Mouse (Mus musculus) G1E (cell line): ENCODE data around the gene Pafah1b1. TPM values are rescaled to one million over a fixed set of nuclear protein-coding genes. Genes with fewer than 3 reads are reported as not detected.

ENCODE experiments used
- ATAC-seq: 2 replicates; pipeline ENCODE4 v1.8.0; 2016; ENCODE audit warnings: mild to moderate bottlenecking; ENCODE audit not compliant: insufficient number of reproducible peaks, poor library complexity, low FRiP score, severe bottlenecking; ENCODE audit errors: extremely low read depth
- DNase-seq: peaks from one replicate; pipeline ENCODE4 v3.0.0; 2012; ENCODE audit warnings: low spot score
- H3K27me3 ChIP-seq: 2 replicates; pipeline ENCODE4 v1.6.1; 2012; ENCODE audit warnings: mild to moderate bottlenecking, low read length, inconsistent platforms; ENCODE audit not compliant: insufficient read depth
- H3K36me3 ChIP-seq: replicated peaks from 2 replicates; pipeline ENCODE3; 2012; ENCODE audit warnings: mild to moderate bottlenecking, inconsistent platforms
- H3K4me1 ChIP-seq: 2 replicates; pipeline ENCODE4 v1.6.1; 2012; ENCODE audit warnings: low read depth, low read length, inconsistent platforms, mixed read lengths; ENCODE audit not compliant: insufficient read depth
- H3K4me3 ChIP-seq: 2 replicates; pipeline ENCODE4 v1.5.1; 2012; ENCODE audit warnings: low read depth, mild to moderate bottlenecking, inconsistent platforms, low read length, moderate library complexity, mixed read lengths
- H3K9me3 ChIP-seq: replicated peaks from 2 replicates; pipeline ENCODE4 v1.6.1; 2012; ENCODE audit warnings: inconsistent platforms
- CTCF ChIP-seq: IDR thresholded peaks from 2 replicates; pipeline ENCODE4 v1.5.1; 2012; ENCODE audit warnings: low read depth, low read length, inconsistent platforms, mixed read lengths
- GATA1 ChIP-seq: IDR thresholded peaks from 2 replicates; pipeline ENCODE4 v1.6.1; 2012; ENCODE audit warnings: borderline replicate concordance, low read length, inconsistent platforms, mixed read lengths
- GATA2 ChIP-seq: IDR thresholded peaks from 2 replicates; pipeline ENCODE4 v1.6.1; 2012; ENCODE audit warnings: low read depth, low read length, inconsistent platforms, borderline replicate concordance
- POLR2AphosphoS5 ChIP-seq: IDR thresholded peaks from 2 replicates; pipeline ENCODE4 v1.6.1; 2012; ENCODE audit warnings: low read depth, low read length, inconsistent platforms; ENCODE audit not compliant: insufficient replicate concordance
- TAL1 ChIP-seq: conservative IDR thresholded peaks from 2 replicates; pipeline ENCODE4 v1.6.1; 2012; ENCODE audit warnings: low read depth, low read length, inconsistent platforms, mixed read lengths
- polyA plus RNA-seq: library from polyadenylated mRNA; stranded (reverse); fragments of >175 nt; gene quantifications from 2 replicates; pipeline ENCODE4 v1.2.3, GENCODE M21; 2012
- total RNA-seq, 2 experiments: library from RNA; stranded (forward) in 1 of 2; stranded (reverse) in 1 of 2; fragments of 200-1000 nt in 1 of 2; fragments of >200 nt in 1 of 2; fragmentation: Nextera tagmentation in 1 of 2; gene quantifications; 2 replicates each; pipeline ENCODE4 v1.2.3; 2014 to 2017

Pafah1b1 gene
- total RNA-seq (2014; fragmentation: Nextera tagmentation) (96.1 and 115 TPM in 2 replicates), total RNA-seq (2017) (80.9 and 91.5 TPM in 2 replicates), polyA plus RNA-seq (10.0 and 12.4 TPM in 2 replicates)

GRCm38 (mm10) chr11:74724235-74724791, at the start of gene Pafah1b1:
TSS of gene Pafah1b1 (minus strand) at chr11:74724670.
- Histone ChIP-seq H3K4me1 (peaks cover 26% of the 10 kb centered on the region), H3K4me3 (peak within 1 kb of the TSS; percentile 92), H3K36me3 (peaks cover 3% of the 10 kb centered on the region), H3K9me3 (no peaks in the 10 kb centered on the region), H3K27me3 (no peaks in the 10 kb centered on the region)
- TF ChIP-seq POLR2AphosphoS5 (no peak), GATA1 (no peak), GATA2 (no peak), TAL1 (no peak), CTCF (no peak)
- peak; percentile 96 for DNase-seq
- peak; percentile 59 for ATAC-seq

- H3K36me3 ChIP-seq = peaks cover 51% of the 10 kb centered on the region
Measured at GRCm38 (mm10) chr11:74772386-74772785, 47.9 kb upstream of the Pafah1b1 start.

GRCm38 (mm10) chr11:74771650-74772049, 47.2 kb upstream of the Pafah1b1 start:
- no peak for DNase-seq
- TF ChIP-seq POLR2AphosphoS5 (no peak), TAL1 (no peak), CTCF (no peak), GATA1 (no peak), GATA2 (no peak)
- H3K4me3 ChIP-seq = peak overlapping the region; percentile 81

More at GRCm38 (mm10) chr11:74772386-74772785, 47.9 kb upstream of the Pafah1b1 start:
- Histone ChIP-seq H3K4me1 (peaks cover 40% of the 10 kb centered on the region), H3K4me3 (peak overlapping the region; percentile 58), H3K9me3 (no peaks in the 10 kb centered on the region), H3K27me3 (no peaks in the 10 kb centered on the region)
- no peak for TF ChIP-seq POLR2AphosphoS5
- DNase-seq (no peak), ATAC-seq (no peak)

GRCm38 (mm10) chr11:74771234-74771633, 46.8 kb upstream of the Pafah1b1 start:
- ATAC-seq (no peak), DNase-seq (no peak)
- Histone ChIP-seq H3K4me1 (peaks cover 40% of the 10 kb centered on the region), H3K4me3 (peak overlapping the region; percentile 81), H3K9me3 (no peaks in the 10 kb centered on the region), H3K27me3 (no peaks in the 10 kb centered on the region), H3K36me3 (peaks cover 41% of the 10 kb centered on the region)
- TF ChIP-seq CTCF (no peak), TAL1 (no peak), GATA1 (no peak), POLR2AphosphoS5 (no peak), GATA2 (no peak)

More at GRCm38 (mm10) chr11:74771650-74772049, 47.2 kb upstream of the Pafah1b1 start:
- Histone ChIP-seq H3K27me3 (no peaks in the 10 kb centered on the region), H3K36me3 (peaks cover 44% of the 10 kb centered on the region), H3K4me1 (peaks cover 40% of the 10 kb centered on the region), H3K9me3 (no peaks in the 10 kb centered on the region)
- no peak for ATAC-seq

- peak; percentile 84 for ATAC-seq
- peak; percentile 56; the same call in 1 of the 2 replicates for TF ChIP-seq POLR2AphosphoS5
- TF ChIP-seq GATA1 = no peak
- Histone ChIP-seq H3K4me3 (peak within 1 kb of the TSS; percentile 81), H3K36me3 (peaks cover 35% of the 10 kb centered on the region), H3K4me1 (peaks cover 40% of the 10 kb centered on the region), H3K9me3 (no peaks in the 10 kb centered on the region), H3K27me3 (no peaks in the 10 kb centered on the region)
- peak; percentile 77 for DNase-seq
Measured at GRCm38 (mm10) chr11:74770595-74771207, 46.2 kb upstream of the Pafah1b1 start, which contains the start of gene Mettl16. TSS of gene Mettl16 (plus strand) at chr11:74770830.

- no peak for ATAC-seq
- Histone ChIP-seq H3K27me3 (no peaks in the 10 kb centered on the region), H3K4me3 (peak overlapping the region; percentile 81), H3K36me3 (peaks cover 29% of the 10 kb centered on the region), H3K4me1 (peaks cover 40% of the 10 kb centered on the region), H3K9me3 (no peaks in the 10 kb centered on the region)
- no peak for DNase-seq
- TF ChIP-seq POLR2AphosphoS5 = no peak
- no peak for TF ChIP-seq GATA2
- no peak for TF ChIP-seq TAL1
- no peak for TF ChIP-seq GATA1
- TF ChIP-seq CTCF = no peak
Measured at GRCm38 (mm10) chr11:74770037-74770436, 45.6 kb upstream of the Pafah1b1 start.

- no peak for ATAC-seq
- Histone ChIP-seq H3K9me3 (no peaks in the 10 kb centered on the region), H3K4me1 (peaks cover 28% of the 10 kb centered on the region), H3K4me3 (no peak overlapping the region), H3K27me3 (peaks cover 9% of the 10 kb centered on the region), H3K36me3 (peaks cover 9% of the 10 kb centered on the region)
- TF ChIP-seq CTCF = peak; percentile 43; the same call in 1 of the 2 replicates
- TF ChIP-seq POLR2AphosphoS5 = no peak
- DNase-seq = no peak
Measured at GRCm38 (mm10) chr11:74768045-74768444, 43.6 kb upstream of the Pafah1b1 start.
